Mouse (Mus musculus): ENCODE measurements around the gene Hist1h2bm.
"Not testable (repeated sequence)": the region's sequence is repeated elsewhere in the genome, so short reads cannot be mapped to it uniquely, and the experiment has no call there.

Hist1h2bm gene

DNA sequence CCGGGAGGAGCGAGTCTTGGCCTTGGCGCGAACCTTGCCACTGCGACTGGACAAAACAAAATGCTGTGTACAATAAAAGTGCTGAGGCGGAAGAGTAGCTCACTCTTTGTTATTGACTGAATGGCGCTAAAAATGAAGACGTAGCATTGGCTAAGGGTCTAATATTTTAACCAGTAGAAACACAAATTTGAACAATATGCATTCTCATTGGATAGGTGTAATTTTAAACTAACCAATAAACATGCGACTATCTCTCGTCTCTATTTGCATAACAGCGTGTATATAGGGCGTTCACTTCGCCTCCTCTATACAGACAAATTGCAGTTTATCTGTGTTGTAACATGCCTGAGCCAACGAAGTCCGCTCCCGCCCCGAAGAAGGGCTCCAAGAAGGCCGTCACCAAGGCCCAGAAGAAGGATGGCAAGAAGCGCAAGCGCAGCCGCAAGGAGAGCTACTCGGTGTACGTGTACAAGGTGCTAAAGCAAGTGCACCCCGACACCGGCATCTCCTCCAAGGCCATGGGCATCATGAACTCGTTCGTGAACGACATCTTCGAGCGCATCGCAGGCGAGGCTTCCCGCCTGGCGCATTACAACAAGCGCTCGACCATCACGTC is at the start of gene Hist1h2bm:
Gene Hist1h2bm, plus strand, starts transcription at position 288 of the 616 bp plus-strand sequence.
- DNase-seq = not testable (repeated sequence)

DNA sequence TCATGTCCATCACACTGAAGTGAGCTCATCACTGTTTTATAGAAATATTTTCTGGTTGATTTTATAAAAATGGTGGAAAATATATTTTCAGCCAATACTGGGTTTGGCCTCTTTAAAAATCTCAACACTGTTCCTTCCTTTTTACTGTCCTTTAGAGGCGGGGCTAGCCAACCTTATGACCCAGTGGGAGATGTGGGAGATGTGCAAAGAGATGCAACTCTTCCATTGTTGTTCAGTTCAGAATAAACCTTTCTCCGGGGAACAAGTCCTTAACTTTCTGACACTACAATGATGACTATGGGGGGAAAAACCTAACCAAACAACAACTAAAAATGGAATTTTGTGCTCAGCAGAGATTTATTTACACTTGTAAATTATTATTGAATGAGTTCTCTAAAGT is 44.5 kb upstream of the Hist1h2bm start, which contains the start of gene Olfr1360:
Gene Olfr1360, minus strand, starts transcription at position 101 of the 400 bp plus-strand sequence.
- no peak for DNase-seq

DNA sequence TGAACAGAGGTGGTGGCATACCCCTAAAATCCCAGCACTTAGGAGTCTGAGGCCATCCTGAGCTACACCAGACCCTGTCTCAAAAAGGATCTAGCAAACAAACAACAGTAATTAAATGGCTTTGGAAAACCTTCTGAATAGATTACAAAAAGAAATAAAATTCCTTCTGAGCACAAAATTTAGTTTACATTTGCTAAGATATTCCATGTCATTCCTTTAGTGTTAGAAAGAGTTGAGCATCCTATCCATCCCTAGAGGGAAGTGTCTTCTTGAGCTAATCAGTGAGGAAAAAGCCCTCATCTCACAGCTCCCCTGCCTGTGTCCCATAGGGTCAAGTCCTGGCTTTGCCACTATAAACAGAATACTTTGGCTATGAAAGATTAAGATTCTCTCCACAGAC is 24.0 kb upstream of the Hist1h2bm start, which contains the start of gene Olfr1359:
Gene Olfr1359, plus strand, starts transcription at position 301 of the 400 bp plus-strand sequence.
- DNase-seq = no peak

DNA sequence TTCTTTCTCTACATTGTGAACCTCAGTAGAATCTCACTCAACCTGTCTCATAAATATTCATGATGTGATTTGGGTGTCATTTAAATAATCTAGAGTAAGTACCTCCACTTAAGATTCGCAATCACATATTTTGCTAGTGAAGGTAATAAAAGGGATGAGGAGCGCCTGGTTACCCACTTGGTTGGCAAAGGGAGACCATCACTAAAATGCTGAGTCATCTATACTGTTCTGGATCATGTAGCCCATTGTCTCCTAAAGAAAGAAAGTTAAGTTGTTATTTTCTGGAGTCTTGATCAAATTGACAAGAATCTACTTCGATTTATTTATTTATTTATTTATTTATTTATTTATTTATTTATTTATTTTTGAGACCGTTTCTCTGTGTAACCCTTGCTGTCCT is 15.2 kb upstream of the Hist1h2bm start:
- DNase-seq = no peak

DNA sequence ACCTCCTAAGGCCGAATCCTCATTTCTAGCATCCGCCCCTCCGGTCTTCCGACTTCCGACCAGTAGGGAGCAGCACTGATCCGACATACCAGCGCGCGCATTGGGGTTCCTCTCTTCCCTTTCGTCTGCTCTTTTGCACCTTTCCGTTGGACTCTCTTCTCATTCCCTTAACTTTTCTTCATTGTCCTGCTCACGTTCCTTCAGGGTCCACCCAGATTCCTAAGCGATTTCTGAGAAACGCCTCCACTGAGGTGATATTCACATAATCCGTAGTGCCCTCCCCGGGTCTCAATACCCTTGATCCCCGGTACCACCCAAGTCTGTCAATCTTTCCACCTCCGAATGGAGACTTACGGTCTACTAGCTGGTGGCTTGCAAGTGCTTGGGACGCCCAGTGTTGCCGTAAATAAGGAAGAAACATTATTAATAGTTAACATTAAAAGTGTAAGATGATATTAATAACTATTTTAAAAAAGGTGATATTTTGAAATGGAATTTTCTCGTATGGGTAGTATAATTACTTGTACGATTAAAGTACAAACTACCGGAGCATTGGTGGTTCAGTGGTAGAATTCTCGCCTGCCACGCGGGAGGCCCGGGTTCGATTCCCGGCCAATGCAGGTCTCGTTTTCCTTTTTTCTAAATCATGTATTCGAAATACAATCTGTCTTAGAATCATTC is 11.7 kb upstream of the Hist1h2bm start:
- DNase-seq = peak; percentile 89

DNA sequence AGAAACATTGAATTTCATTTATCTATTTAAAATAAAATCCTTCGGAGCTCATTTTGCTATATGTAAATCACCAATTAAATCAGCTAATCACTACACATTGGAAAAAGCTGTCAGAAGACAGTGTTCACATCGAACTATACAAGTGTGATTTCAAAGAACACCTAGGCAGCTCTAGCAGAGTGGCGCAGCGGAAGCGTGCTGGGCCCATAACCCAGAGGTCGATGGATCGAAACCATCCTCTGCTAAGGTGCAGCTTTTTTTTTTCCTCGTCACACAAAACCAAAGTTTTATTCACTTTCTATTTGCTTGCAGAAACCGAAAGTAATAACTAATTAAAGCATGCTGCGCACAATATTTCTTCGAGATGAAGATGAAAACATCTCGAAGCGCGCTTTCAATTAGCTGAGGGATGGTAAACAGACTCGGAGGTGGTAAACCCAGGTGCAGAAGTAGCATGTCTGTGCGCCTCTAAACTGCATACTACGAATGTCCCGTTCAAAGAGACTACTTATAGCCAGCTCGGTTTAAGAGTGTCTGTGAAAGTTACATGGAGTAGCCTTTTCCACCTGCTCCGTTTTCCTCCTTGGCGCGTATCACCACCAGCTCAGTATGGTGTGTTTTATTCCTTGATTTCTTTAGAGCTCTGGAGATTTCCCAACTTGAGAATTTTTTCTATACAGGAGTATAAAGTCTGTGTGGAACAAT is 10.9 kb upstream of the Hist1h2bm start:
- DNase-seq = peak; percentile 76

DNA sequence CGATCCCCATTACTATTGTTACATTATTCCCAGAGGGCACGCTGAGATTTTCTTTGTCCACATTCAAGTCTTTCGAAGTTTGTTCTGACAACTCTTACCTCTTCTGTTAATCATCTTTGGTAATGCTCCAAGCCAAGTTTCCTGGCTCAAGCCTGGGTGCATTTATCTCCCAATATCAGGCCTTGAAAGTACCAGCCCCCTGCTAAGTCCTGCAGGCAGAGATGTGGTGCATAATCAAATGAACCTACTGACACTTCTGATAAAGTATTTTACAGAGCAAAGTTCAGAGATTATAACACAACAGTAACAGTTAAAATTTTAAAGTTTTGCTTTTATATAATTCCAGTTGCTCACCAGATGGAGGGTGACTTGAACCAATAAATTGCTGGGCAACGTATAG is 10.1 kb upstream of the Hist1h2bm start:
- DNase-seq = no peak

DNA sequence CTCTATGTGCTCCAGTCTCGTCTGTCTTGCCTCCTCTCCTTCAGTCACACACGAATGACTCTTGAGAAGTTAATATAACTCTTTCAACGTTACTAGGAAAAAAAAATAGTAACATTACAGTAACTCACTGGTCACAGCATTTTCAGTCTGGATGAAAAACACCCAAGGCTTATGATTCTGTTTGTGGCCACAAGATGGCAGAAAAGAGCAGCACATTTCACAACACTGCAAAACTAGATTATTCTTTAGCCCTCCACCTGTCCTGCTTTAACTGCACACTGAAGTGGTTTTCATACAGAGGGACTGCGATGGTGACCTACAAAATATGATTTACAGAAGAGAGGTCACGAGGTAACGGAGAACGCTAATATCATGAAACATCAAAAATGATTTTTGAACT is 7.1 kb upstream of the Hist1h2bm start:
- DNase-seq = no peak

DNA sequence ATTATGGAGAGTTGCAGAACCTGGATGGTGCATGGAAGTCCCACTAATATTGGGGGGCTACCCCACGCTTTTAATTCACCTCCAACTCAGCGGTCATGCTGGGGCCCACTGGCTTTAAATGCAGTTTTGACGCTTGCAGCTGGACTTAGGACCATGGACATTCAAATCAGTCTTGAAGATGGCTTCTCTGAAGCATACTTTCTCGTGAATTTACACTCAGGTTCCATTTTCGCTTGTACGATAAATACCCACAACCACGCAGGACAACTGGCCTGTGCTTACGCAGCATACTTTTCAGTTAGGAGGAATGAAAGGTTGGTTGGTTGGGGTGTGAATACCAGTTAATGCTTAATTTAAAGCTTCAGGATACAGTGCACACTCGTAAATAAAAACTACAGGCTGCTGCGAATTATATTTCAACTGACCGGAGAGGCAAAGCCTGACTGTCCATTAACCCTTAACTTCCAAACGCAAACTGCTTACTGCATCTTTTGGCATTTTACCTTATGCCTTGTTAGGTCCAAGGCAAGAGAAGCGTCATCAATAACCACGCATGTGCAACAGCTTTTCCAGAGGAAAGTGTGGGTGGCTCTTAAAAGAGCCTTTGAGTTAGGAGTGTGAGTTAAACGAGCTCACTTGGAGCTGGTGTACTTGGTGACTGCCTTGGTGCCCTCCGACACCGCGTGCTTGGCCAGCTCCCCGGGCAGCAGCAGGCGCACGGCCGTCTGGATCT is 6.5 kb upstream of the Hist1h2bm start:
- no peak for DNase-seq

DNA sequence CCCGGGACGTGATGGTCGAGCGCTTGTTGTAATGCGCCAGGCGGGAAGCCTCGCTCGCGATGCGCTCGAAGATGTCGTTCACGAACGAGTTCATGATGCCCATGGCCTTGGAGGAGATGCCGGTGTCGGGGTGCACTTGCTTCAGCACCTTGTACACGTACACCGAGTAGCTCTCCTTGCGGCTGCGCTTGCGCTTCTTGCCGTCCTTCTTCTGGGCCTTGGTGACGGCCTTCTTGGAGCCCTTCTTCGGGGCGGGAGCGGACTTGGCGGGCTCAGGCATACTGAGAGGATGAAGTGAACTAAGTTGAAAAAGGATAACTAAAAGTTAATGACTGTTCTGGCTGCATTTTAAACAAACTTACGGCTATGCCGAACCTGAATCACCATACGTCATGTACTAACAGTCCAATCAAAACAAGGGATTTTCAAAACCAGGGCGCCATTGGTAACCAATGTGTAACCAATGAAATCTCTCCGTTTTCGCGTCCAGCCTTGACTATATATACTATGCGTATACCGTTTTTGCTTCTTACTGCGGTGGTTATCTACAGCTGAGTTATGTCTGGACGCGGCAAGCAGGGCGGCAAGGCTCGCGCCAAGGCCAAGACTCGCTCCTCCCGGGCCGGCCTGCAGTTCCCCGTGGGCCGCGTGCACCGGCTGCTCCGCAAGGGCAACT is 5.8 kb upstream of the Hist1h2bm start, which contains the start of the genes Hist1h2bl and Hist1h2ai:
Gene Hist1h2bl, minus strand, starts transcription at position 280 of the 676 bp plus-strand sequence.
Gene Hist1h2ai, plus strand, starts transcription at position 559 of the 676 bp plus-strand sequence.
- peak; percentile 51 for DNase-seq

DNA sequence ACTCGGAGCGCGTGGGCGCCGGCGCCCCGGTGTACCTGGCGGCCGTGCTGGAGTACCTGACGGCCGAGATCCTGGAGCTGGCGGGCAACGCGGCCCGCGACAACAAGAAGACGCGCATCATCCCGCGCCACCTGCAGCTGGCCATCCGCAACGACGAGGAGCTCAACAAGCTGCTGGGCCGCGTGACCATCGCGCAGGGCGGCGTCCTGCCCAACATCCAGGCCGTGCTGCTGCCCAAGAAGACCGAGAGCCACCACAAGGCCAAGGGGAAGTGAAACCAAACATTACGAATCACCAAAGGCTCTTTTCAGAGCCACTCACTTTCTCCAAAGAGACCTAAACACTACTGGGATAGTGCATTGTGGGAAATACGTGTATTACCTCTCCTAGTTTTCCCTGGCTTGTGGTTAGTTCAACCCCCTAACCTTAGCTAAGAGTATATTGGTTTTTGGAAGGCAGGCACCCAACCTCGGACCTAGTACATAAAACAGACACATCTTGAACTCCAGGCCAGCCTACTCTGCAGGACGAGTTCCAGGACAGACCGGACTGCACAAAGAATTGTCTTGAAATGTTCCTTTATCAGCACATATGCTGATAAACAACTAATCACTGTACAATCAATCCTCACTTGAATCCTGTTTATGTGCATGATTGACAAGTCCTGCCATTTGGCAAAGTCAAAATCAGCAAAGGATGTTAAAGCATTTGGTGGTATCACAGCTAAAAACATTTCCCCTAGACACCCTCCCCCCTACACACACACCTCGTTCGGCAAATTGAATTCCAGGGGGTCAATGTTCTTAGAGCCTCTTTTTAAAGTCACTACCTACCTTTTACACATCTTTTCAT is 5.1 kb upstream of the Hist1h2bm start:
- not testable (repeated sequence) for DNase-seq

DNA sequence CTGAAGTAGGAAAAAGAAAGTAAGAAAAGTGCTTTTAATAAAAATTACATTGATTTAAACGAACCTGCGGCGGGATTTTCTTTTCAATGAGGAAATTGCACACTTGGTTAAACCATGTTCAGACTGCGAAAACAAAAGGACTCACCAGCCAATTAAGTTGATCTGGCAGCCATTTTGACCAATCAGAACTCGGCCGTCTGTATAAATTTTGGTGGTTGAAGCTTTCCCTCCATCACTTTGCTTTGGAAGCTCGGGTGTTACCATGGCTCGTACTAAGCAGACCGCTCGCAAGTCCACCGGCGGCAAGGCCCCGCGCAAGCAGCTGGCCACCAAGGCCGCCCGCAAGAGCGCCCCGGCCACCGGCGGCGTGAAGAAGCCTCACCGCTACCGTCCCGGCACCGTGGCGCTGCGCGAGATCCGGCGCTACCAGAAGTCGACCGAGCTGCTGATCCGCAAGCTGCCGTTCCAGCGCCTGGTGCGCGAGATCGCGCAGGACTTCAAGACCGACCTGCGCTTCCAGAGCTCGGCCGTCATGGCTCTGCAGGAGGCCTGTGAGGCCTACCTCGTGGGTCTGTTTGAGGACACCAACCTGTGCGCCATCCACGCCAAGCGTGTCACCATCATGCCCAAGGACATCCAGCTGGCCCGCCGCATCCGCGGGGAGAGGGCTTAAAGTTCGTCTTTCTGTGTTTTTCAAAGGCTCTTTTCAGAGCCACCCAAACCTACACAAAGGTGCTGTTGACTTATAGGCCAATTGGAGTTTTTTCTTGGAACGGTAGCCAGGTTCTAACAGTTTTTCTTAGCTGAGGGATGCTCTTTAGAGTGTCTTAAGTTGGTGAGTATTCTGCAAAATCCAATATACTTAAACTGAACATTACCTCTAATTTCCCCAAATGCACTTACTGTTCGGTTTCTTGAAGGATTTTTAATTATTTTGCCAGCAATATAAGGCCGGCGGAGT is 4.2 kb upstream of the Hist1h2bm start, which contains the start of gene Hist1h3h:
Gene Hist1h3h, plus strand, starts transcription at position 263 of the 961 bp plus-strand sequence.
- DNase-seq = peak; percentile 72

DNA sequence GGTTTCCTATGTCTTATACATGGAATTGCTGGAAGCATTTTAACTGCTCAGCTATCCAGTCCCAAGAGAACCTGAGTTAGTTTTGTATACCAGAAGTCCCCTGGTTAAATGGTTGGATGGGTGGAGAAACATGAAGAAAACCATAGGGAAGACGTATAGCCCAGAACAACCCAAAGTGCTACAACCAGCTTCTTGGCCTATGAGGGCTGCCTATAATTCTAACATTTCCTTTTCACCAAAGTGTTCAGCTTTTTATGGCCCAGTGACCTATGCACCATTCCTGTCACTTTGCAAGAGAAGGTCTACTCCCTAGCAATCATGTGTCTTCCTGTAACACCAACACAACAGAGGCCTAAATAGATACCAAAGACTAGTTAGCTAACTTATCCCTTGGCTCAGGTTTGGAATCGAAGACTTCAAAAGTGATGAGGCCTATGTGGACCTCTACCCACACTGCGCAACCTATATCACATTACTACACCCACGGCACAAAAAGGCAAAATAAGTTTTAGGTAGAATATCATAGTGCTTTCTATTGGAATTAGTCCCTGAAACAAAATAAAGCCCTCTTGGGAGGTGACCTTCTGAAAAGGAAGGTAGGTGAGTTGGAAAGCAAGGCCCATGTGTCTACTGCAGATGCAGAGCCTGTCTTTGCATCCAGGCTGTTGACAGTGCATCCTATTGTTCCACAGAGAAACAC is 3.3 kb upstream of the Hist1h2bm start:
- no peak for DNase-seq

DNA sequence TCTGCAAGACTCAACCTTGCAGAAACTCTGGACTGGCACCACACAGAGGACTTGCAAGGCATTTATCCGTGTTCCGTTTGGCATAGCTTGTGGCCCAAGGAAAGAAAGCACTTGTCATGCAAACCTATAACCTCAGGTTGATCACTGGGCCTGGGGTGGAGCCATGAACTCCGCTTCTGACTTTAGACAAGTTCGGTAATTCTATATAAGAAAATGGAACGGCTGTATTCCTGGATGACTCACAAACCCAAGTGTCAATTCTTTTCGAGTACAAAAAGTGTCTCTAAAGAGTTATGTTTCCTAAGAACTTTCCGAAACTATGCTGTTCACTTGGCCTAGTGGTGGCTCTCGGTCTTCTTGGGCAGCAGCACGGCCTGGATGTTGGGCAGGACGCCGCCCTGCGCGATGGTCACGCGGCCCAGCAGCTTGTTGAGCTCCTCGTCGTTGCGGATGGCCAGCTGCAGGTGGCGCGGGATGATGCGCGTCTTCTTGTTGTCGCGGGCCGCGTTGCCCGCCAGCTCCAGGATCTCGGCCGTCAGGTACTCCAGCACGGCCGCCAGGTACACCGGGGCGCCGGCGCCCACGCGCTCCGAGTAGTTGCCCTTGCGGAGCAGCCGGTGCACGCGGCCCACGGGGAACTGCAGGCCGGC is 612 bp upstream of the Hist1h2bm start:
- not testable (repeated sequence) for DNase-seq

DNA sequence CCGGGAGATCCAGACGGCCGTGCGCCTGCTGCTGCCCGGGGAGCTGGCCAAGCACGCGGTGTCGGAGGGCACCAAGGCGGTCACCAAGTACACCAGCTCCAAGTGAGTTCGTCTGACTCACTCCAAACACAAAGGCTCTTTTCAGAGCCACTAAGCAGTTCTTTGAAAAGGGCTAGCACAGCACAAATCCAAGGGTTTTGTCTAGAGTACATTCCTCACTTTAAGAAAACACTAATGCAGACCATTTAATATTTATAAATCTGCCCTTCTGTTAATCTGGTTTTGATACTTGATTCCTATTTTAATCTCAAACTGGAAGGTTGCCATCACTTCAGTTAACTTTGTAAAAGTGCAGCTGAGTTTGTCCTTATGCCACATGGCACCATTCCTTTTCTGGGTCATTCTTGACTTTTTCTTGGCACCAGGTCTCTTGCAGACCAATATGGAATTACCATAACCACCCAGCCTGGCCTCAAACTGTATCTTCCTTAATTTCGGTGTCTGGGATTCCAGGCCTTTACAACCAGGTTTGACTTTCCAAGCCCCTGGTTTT is 605 bp downstream of the Hist1h2bm start:
- no peak for DNase-seq

DNA sequence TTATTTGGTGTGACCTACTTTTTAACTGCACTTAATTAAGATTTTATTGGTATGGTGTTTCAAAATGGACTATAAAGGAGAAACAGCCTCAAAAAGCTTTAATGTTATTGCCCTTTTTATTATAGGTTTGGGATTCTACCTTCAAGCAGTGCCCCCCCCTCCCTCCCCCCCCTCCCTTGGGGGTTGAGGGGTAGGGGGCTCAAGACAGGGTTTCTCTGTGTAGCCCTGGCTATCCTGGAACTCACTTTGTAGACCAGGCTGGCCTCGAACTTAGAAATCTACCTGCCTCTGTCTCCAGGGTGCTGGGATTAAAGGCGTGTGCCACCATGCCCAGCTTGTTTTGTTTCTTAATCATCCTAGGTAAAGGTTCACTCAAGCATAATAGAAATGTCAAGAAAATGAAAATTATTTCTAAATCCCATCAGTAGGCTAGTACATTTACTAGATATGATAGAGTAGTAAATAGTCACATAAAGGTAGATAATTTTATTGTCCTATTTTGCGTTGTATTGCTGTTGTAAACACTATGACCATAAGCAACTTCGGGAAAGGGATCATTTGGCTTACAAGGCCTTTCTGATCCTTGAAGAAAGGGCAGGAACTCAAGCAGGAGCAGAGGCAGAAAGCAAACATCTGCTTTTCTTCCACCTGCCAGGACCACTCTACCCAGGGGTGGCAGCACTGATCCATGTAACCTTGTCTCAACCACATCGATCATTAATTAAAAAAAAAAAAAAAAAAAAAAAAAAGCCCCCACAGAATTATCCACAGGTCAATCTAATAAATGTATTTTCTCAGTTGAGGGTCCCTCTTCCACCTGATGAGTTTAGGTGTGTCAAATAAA is 1.4 kb downstream of the Hist1h2bm start:
- no peak for DNase-seq

DNA sequence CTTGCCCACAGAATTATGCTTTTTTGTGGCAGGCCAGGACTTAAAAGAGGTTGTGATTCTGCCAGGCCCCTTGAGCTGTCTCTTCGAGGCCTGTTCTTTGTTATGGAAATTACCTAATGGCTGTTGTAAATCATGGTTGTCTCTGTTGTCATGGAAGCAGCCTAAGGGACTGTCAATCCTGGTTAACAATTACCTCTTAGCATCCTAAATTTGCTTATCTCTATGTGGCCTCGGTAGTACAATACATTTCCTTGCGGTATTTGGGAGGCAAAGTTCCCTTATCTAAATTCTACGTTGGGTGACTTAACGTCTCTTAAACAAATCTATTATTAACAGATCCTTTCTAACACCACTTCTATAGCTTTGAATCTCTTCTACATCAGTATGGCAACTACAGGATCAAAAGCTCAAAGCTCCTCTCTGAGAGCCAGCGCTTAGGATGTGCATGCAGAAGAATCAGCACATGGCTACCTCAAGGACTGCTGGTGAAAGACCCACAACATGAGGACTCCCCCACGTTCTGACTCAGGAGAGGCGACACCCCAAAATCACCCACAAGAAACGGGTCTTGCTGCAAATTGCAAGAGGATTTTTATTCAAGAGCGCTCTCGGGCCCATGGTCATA is 6.2 kb downstream of the Hist1h2bm start:
- no peak for DNase-seq

All from right cerebral cortex, postnatal 4 days (tissue).